Mouse (Mus musculus): ENCODE data around the gene Rgp1.

Rgp1 gene

GRCm38 (mm10) chr4:43598200-43598599, 19.7 kb downstream of the Rgp1 start:
- 71% methylated on average over 4 of the region's 4 CpGs for WGBS

GRCm38 (mm10) chr4:43598650-43599380, 20.3 kb downstream of the Rgp1 start:
- WGBS, result 93% methylated on average over 7 of the region's 7 CpGs

GRCm38 (mm10) chr4:43600195-43600934, 21.9 kb downstream of the Rgp1 start:
- 78% methylated on average over 9 of the region's 9 CpGs for WGBS

- WGBS, result 65% methylated on average over 3 of the region's 3 CpGs
These were observed 25.6 kb downstream of the Rgp1 start for GRCm38 (mm10) chr4:43604099-43604498.

GRCm38 (mm10) chr4:43604751-43605685, 26.5 kb downstream of the Rgp1 start:
- WGBS, result 64% methylated on average over 9 of the region's 9 CpGs

GRCm38 (mm10) chr4:43612534-43612933, 34.0 kb downstream of the Rgp1 start:
- 63% methylated on average over 10 of the region's 10 CpGs for WGBS

- WGBS, result 54% methylated on average over 3 of the region's 3 CpGs
These were observed 34.7 kb downstream of the Rgp1 start for GRCm38 (mm10) chr4:43613060-43613730.

GRCm38 (mm10) chr4:43620146-43620778, 41.7 kb downstream of the Rgp1 start:
- 82% methylated on average over 4 of the region's 4 CpGs for WGBS

GRCm38 (mm10) chr4:43629106-43629817, 50.7 kb downstream of the Rgp1 start:
- WGBS, result 37% methylated on average over 20 of the region's 20 CpGs

GRCm38 (mm10) chr4:43630030-43630581, 51.6 kb downstream of the Rgp1 start:
- 2% methylated on average over 5 of the region's 5 CpGs for WGBS

GRCm38 (mm10) chr4:43630671-43631045, 52.1 kb downstream of the Rgp1 start:
- 32% methylated on average over 5 of the region's 5 CpGs for WGBS

GRCm38 (mm10) chr4:43631046-43631955, 52.8 kb downstream of the Rgp1 start, which contains the start of gene Npr2:
Gene Npr2 (plus strand): TSS chr4:43631935.
- WGBS, result 3% methylated on average over 43 of the region's 70 CpGs

- 59% methylated on average over 42 of the region's 42 CpGs for WGBS
These were observed 53.7 kb downstream of the Rgp1 start for GRCm38 (mm10) chr4:43631956-43632920.

GRCm38 (mm10) chr4:43633296-43633695, 54.8 kb downstream of the Rgp1 start:
- 90% methylated on average over 8 of the region's 8 CpGs for WGBS

GRCm38 (mm10) chr4:43633736-43634135, 55.2 kb downstream of the Rgp1 start:
- whole genome bisulfite sequencing, result 91% methylated on average over 2 of the region's 2 CpGs

GRCm38 (mm10) chr4:43634621-43635374, 56.3 kb downstream of the Rgp1 start:
- 93% methylated on average over 7 of the region's 7 CpGs for WGBS

- WGBS, result 81% methylated on average over 6 of the region's 6 CpGs
These were observed 58.2 kb downstream of the Rgp1 start for GRCm38 (mm10) chr4:43636751-43637150.

Data from cerebral cortex, adult 2 months (tissue).